Mouse (Mus musculus): ENCODE measurements around the gene Perp.
A peak's percentile ranks its signal among the peaks of the same experiment; 100 is the strongest.

Gene Perp

GRCm38 (mm10) chr10:18844441-18845286 lies at the start of gene Perp:
Perp (plus strand) TSS chr10:18845020.
- DNase-seq (ENCODE audit: low read depth, low spot score), result peak; percentile 54

- DNase-seq (ENCODE audit: low read depth, low spot score), result no peak
Measured at GRCm38 (mm10) chr10:18811751-18812150, 33.1 kb upstream of the Perp start.

GRCm38 (mm10) chr10:18816560-18816959 lies 28.3 kb upstream of the Perp start:
- DNase-seq (ENCODE audit: low read depth, low spot score), result no peak

- no peak for DNase-seq (ENCODE audit: low read depth, low spot score)
Measured at GRCm38 (mm10) chr10:18825143-18825542, 19.7 kb upstream of the Perp start.

GRCm38 (mm10) chr10:18826107-18826506 lies 18.7 kb upstream of the Perp start:
- no peak for DNase-seq (ENCODE audit: low read depth, low spot score)

GRCm38 (mm10) chr10:18827936-18828335 lies 16.9 kb upstream of the Perp start:
- DNase-seq (ENCODE audit: low read depth, low spot score), result peak; percentile 22

- no peak for DNase-seq (ENCODE audit: low read depth, low spot score)
Measured at GRCm38 (mm10) chr10:18830359-18830758, 14.5 kb upstream of the Perp start.

GRCm38 (mm10) chr10:18831823-18832222 lies 13.0 kb upstream of the Perp start:
- DNase-seq (ENCODE audit: low read depth, low spot score), result no peak

- no peak for DNase-seq (ENCODE audit: low read depth, low spot score)
Measured at GRCm38 (mm10) chr10:18834389-18834788, 10.4 kb upstream of the Perp start.

- peak; percentile 39 for DNase-seq (ENCODE audit: low read depth, low spot score)
Measured at GRCm38 (mm10) chr10:18835684-18836479, 8.9 kb upstream of the Perp start.

GRCm38 (mm10) chr10:18839530-18839929 lies 5.3 kb upstream of the Perp start:
- no peak for DNase-seq (ENCODE audit: low read depth, low spot score)

GRCm38 (mm10) chr10:18840736-18841135 lies 4.1 kb upstream of the Perp start:
- DNase-seq (ENCODE audit: low read depth, low spot score), result no peak

- no peak for DNase-seq (ENCODE audit: low read depth, low spot score)
Measured at GRCm38 (mm10) chr10:18845287-18845662, 455 bp downstream of the Perp start.

GRCm38 (mm10) chr10:18845711-18846110 lies 891 bp downstream of the Perp start:
- DNase-seq (ENCODE audit: low read depth, low spot score), result no peak

GRCm38 (mm10) chr10:18846474-18847264 lies 1.8 kb downstream of the Perp start:
- no peak for DNase-seq (ENCODE audit: low read depth, low spot score)

- DNase-seq (ENCODE audit: low read depth, low spot score), result no peak
Measured at GRCm38 (mm10) chr10:18850177-18850576, 5.4 kb downstream of the Perp start.

- no peak for DNase-seq (ENCODE audit: low read depth, low spot score)
Measured at GRCm38 (mm10) chr10:18853417-18853816, 8.6 kb downstream of the Perp start.

- DNase-seq (ENCODE audit: low read depth, low spot score), result no peak
Measured at GRCm38 (mm10) chr10:18857244-18857643, 12.4 kb downstream of the Perp start.

GRCm38 (mm10) chr10:18859632-18860031 lies 14.8 kb downstream of the Perp start:
- DNase-seq (ENCODE audit: low read depth, low spot score), result no peak

GRCm38 (mm10) chr10:18860119-18860824 lies 15.5 kb downstream of the Perp start:
- DNase-seq (ENCODE audit: low read depth, low spot score), result no peak

- peak; percentile 12 for DNase-seq (ENCODE audit: low read depth, low spot score)
Measured at GRCm38 (mm10) chr10:18860831-18861230, 16.0 kb downstream of the Perp start.

Measured in CD4-positive helper T cell, adult 2 months (primary cell).